Mouse (Mus musculus) heart, postnatal 0 days (tissue): ENCODE data around the gene Zfp94.

Experiments used
- CTCF ChIP-seq: IDR thresholded peaks from 2 replicates; pipeline ENCODE4 v1.5.1; 2016; ENCODE audit warnings: antibody characterized with exemption, control low read depth, low read depth
- EP300 ChIP-seq: IDR thresholded peaks from 2 replicates; pipeline ENCODE4 v1.6.1; 2016; ENCODE audit warnings: antibody characterized with exemption, low read depth

GRCm38 (mm10) chr7:24290106-24290693, 26.3 kb downstream of the Zfp94 start:
- TF ChIP-seq CTCF: no peak
- no peak for TF ChIP-seq EP300
